Mouse (Mus musculus): Measurements from ENCODE around the gene Gng7.
A peak's percentile ranks its signal among the peaks of the same experiment; 100 is the strongest.

Gng7 gene

DNA sequence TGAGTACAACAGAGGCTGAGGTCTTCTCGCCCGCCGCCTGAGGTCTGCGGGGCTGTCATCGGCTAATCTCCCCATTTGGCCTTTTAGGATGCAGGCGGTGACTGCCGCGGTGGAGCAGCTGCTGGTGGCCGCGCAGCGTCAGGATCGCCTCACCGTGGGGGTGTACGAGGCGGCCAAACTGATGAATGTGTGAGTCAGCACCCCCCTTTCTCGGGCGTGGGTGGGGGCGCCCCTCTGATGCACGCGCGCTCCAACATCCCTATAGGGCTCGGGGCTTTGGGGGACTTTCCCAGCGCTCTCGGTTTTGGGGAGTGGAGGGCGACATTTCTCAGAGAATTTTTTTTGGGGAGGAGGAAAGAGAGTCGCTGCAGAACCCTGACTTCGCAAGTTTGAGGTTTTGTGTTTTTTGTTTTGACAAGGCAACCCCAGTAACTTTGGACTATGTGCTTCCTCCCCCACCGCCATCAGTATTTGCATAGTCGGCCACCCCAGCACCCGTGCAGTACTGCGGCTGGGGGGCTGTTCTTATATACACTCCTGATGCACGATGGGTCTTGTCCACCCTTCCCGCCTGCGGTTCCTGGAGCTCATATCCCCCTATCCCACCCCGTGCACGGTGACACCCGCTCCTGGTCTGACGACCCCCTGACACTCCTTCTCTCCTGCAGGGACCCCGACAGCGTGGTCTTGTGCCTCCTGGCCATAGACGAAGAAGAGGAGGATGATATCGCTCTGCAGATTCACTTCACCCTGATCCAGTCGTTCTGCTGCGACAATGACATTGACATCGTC lies 84.2 kb downstream of the Gng7 start:
- DNase-seq (ENCODE audit: low spot score in 2 of 2): peak; percentile 64 to 74

DNA sequence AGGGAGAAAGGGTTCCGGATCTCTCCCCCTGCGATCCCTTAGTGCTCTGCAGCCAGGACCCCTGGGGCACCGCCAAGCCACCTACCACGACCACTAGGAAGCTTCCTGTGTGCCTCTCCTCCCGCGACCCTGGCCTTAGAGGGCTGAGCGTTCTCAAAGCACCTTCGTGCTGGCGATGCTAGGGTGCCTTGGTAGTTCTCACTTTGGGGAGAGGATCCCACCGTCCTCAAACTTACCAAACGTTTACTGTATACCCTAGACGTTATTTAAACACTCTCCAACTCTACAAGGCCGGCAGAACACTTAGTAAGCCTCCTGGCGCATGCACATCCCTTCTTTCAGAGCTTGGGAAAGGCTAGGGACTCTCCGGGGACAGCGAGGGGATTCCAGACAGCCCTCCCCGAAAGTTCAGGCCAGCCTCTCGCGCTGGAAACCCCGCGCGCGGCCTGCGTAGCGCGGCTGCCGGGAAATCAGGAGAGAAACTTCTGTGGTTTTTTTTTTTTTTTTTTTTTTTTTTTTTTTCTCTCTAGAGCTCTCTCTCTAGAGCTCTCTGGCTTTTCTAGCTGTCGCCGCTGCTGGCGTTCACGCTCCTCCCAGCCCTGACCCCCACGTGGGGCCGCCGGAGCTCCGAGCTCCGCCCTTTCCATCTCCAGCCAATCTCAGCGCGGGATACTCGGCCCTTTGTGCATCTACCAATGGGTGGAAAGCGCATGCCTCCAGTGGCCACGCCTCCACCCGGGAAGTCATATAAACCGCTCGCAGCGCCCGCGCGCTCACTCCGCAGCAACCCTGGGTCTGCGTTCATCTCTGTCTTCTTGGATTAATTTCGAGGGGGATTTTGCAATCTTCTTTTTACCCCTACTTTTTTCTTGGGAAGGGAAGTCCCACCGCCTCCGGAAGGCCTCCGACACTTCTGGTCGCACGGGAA lies 85.2 kb downstream of the Gng7 start, which contains the start of gene Gadd45b:
Gadd45b (plus strand) TSS at position 775 of the 928 bp plus-strand sequence.
- peak; percentile 96 to 98 for DNase-seq (ENCODE audit: low spot score in 2 of 2)

DNA sequence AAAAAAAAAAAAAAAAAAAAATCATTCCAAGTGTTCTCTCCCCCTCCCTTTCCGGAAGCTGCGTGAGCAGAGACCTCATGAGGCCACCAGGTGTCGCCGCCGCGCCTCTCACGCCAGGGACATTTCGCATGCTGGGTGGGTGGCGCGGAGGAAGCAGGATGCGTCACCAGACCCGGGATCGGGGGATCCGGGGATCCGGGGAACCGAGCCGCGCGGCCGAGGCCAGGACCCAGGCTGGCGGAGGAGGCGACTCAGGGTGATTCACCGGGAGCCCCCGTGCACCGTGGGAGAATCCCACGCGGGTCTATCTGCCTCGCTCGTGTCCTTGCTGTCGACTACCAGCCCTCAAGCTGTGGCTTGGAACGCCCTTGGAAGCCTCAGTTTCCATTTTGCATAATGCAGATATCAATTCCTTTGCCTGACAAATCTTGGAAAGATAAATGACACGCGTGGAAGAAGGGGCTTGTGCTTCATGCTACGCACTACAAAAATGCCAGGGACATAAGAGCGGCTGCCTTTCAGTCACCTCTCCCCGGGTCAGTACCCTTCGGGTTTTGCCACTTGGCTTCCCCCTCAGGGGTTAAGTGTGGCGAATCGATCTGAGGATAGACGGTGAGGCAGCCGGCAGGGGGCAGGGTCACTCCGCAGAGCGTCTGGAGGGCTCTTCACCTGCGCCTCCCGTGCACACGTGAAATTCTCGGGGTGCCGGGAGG lies 86.0 kb downstream of the Gng7 start:
- peak; percentile 95 for DNase-seq (ENCODE audit: low spot score in 2 of 2)

DNA sequence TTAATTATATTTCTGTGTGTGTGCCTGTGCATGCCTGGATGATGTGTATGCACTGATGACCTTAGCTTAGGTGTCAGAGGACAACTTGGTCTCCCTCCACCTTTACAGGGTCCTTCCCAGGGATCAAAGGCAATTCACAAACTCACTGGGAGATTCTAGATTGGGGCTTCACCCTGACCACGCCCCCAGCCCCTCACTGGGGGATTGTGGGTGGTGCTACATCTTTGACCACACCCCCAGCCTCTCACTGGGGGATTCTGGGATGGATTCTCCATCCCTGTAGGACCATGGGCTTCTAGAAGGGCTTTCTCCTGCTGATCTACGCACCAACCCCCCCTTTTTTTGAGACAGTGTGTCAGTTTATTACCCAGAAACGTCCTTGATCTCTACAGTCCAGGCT lies 89.3 kb downstream of the Gng7 start:
- no peak for DNase-seq (ENCODE audit: low spot score in 2 of 2)

DNA sequence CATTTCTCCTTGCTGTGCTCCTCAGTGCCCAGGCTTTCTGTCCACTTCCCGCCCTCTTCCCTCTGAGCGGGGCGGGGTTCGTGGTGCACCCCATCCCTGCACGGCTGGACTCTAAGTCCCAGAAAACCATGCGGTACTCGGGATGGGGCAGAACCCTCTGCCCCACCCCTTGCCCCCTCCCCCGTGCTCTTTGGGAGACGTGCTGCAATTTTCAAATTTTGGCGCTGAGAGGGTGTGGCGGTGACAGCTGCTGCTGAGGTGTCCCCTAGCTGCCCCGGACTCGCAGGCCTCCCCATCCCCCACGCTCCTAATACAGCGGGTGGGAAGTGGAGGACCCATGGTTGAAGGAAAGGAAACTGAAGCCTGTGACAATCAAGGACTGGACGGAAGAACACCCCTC lies 92.8 kb downstream of the Gng7 start:
- no peak for DNase-seq (ENCODE audit: low spot score in 2 of 2)

DNA sequence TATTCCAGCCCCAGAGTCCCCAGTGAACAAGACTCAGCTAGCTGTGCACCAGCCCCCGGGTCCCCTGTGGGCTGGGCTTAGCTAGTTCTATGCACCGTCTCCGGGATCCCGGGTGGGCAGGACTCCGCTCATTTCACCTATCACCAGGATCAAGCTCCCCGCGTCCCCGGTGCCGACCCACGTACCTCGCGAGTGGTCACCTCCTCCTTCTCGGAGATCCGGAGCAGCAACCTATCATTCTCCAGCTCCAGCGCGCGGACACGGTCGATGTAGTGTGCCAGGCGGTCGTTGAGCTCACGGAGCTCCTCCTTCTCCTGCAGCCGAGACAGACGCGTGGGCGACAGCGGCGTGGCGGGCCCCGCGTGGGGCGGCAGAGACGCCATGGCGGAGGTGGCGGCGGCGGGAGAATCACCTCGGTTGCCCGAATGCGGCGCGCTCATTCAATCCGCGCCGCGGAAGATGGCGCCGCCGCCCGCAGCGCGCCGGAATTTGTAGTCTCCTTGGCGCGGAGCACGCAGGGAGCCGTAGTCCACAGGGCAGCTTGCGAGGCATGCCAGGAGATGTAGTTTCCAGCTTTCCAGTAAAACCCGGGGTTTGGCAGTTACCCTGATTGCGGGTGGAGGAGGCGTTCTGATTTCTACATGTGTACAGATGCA lies 96.8 kb downstream of the Gng7 start, which contains the start of gene Lmnb2:
Lmnb2 (minus strand) TSS at position 467 of the 656 bp plus-strand sequence.
- DNase-seq (ENCODE audit: low spot score in 2 of 2): peak; percentile 84 to 87

DNA sequence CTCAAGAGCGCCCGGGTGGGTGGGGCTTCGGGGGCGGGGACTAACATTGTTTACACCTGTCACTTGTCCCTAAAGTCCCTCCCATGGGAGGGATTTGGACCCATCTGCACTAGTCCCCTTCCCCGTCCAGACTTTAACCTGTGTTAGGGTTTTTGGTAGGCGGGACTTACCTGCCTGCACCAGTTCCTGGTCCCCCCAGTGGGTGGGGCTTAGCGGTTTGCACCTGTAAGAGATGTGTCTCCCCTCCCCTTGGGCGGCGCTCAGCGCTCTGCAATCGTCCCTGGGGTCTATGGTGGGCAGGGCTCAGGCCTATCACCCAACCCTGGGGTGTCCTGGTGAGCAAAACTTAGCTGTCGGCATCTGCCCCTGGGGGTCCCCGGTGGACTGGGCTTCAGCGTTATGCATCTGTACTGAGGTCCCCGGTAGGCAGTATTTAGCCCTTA lies 97.4 kb downstream of the Gng7 start:
- DNase-seq (ENCODE audit: low spot score in 2 of 2): no peak

DNA sequence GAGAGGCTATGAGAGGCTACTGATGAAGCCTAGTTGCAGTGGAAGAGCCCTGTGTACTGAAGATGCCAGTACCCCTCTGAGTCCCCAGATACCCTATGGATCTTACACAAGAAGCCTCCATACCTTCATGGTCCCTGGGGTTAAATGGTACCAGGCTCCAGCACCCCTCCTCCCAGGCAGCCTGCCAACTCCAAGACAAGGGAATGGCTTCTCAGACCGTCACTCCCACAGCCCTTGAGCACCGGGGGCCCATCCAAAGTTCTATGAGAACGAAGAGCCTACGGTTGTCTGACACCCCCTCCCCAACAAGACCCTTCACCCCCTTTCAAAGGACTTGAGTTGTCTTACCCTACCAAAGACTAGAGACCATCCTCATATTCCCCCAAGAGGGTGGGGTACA lies 99.0 kb downstream of the Gng7 start:
- DNase-seq (ENCODE audit: low spot score in 2 of 2): no peak

DNA sequence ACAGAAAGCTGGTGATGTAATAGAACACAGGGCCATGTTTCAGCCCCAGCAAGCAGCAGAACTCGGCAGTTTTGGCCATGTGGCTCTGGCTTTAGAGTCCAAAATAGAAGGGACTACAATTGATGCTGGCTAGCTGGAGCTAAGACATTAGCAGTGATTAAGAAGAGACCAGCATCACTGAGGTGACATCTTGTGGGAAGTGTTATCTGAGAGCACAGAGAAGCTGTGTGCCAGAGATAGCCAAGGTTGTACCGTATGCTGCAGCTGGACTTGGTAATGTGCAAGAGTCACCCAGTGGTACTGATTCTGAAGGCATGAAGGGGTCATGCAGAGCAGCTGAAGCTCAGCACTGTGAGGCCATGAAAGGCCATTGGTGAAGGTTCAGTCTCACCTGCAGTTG lies 99.5 kb downstream of the Gng7 start:
- no peak for DNase-seq (ENCODE audit: low spot score in 2 of 2)

DNA sequence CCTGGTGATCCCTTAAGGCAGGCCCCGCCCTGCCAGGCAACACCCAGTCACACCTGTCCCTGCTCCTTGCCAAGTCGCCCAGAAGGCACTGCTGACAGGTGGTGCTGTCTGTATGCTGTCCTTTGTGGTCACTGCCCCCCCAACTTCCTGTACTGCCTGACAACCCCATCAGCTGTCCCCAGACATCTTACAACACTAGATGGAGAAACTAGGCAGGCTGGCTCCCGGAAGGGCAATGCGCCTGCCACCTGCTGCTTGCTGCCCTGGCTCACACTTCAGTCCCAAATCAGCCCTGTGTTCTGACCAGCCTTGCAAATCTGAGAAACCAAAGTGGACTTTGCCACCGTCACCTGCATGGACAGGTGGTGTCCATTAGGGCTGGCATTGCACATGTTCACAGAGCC lies 100.5 kb downstream of the Gng7 start:
- no peak for DNase-seq (ENCODE audit: low spot score in 2 of 2)

DNA sequence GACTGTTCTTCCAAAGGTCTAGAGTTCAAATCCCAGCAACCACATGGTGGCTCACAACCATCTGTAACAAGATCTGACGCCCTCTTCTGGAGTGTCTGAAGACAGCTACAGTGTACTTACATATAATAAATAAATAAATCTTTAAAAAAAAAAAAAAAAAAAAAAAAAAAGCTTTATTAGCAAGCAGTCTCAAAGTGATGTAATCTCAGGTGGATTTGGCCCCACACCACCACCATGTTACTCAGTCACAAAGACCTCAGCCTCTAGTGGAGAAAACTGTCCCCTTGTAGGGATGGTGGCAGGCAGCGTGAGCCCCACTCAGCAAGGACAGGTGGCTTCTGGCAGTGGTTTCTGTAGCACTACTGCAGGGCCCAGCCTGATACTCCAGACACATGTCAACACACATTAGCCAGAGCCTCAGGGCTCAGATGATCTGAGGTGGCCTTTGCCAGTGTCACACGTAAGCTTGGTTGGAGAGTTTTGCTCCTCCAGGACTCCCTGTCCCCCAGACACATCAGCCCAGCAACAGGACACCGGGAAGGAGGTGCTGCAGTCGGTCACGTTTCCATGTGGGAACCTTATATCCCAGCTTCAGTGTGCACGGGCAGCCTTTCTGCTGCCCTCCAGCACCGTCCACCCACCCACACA lies 101.3 kb downstream of the Gng7 start:
- no peak for DNase-seq (ENCODE audit: low spot score in 2 of 2)

DNA sequence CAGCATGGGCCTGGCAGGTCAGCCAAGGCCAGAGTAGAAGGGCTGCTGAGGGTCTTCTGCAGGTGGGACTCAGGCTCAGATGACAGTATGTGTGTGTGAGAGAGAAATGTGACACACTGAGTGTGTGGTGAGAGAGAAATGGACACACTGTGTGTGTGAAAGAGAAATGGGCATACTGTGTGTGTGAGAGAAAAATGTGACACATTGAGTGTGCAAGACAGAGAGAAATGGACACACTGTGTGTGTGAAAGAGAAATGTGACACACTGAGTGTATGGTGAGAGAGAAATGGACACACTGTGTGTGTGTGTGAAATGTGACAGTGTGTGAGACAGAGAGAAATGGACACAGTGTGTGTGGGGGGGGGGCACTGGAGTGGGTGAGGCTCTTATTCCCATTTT lies 102.9 kb downstream of the Gng7 start:
- DNase-seq (ENCODE audit: low spot score in 2 of 2): no peak

DNA sequence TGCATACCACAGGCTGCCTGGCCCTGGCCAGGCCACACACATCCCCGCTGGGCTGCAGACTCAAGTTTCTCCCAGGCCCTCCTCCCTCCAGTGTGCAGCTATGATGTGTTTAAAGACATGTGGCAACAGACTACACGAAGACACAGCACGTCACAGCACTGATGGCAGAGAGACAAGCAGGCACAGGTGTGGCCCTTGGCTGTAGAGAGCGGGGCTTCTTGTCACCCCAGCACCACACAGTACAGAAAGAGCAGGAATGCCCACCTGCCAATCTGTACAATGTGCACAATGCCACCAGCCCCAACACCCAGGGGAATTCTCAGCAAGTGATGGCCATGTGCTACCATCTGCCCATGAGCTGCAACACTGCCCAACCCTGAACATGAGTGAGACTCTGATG lies 103.4 kb downstream of the Gng7 start:
- no peak for DNase-seq (ENCODE audit: low spot score in 2 of 2)

DNA sequence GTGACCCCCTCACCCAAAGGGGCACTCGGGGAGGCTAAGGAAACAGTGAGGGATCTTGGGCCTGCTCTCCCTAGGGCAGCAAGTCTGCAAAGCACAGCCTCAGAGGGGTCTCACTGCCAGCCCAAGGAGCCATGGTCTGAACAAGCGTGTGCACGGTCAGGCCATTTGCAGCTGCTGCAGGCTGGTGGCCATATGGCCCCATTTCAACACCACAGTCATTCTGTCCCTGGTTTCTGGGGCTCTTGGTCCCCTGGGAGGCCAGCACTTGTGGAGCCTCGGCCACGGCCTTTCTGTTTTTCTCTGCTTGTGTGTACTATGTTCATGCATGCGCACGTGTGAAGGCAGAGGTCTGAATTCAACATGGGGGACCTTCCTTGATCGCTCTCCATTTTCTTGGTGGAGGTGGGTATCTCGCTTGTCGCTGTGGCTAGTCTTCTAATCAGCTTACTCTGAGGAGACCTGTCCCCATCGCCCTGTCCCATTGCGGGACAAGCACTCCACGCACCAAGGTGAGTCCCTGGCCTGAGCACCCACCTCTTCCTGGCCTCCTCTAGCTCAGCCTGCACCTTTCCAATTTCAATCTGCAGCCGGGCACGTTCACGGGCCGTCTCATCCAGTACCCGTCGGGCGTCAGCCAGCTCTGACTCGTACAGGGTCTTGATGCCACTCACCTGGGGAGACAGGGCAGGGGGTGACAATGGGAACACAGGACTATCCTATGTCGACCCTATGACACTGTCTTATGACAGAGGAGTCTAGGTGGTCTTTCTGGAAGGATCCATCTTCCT lies 105.2 kb downstream of the Gng7 start:
- no peak for DNase-seq (ENCODE audit: low spot score in 2 of 2)

DNA sequence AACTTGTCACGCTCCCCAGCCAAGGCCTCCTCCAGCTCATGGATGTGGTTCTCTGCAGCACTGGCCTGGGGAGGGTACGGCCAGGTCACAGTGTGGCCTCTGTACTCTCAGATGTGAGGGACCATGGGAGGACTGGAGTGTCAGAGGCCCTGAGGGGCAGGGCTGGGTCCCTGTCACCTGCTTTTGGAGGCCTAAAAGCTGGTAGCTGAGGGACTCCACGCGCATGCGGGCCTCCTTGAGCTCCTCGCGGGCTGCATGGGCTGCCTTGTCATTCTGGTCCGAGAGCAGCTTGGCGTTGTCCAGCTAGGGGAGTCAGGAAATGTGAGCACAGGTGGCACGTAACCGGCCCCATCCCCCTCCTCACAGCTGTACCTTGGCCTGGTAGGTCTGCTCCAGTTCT lies 110.0 kb downstream of the Gng7 start:
- DNase-seq (ENCODE audit: low spot score in 2 of 2): no peak

DNA sequence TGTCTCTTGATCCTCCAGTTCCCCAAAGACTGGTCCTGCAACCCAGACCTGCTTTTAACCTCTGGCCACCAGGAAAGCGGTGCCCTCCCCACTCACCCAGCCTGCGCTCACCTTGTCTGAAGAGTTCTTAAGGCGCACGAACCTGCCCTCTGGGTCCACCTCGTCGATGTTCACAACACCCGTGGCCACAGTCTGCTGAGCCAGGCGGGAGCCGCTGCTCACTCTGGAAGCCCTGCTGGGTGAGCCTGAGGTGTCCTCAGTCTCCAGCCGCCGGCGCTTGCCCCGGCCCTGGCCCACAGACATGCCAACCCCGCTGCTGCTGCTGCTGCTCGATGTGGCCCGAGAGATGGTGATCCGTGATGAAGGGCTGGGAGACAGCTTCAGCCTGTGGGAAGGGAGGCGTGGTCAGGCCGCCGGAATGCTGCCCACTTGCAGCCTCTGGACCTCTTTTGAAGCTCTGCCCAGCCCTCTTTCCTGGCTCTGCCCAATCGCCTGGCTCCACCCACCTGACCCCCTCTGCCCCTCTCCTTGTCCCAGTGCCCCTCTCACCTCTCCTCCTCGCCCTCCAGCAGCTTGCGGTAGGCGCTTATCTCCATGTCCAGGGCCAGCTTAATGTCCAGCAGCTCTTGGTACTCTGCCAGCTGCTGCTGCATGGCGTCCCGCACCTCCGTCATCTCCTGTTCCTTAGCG lies 110.6 kb downstream of the Gng7 start:
- no peak for DNase-seq (ENCODE audit: low spot score in 2 of 2)

DNA sequence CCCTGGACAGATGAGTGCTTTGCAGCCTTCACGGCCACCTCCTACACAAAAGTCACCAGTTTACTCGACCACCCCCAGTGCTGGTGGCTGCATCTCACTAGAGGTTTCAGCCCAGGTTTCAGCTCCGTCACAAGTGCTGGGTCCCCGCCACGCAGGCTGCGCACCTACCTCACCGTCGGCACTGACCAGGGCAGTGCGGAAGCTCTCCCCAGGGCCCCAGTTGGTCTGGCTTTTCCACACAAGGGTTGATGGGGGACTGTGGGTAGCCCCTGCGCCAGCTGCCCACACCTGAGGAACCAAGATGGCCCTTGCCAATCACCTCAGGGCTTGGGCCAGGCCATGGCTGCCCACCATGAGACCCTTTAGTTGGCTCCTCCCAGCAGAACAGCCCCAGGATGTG lies 111.5 kb downstream of the Gng7 start:
- DNase-seq (ENCODE audit: low spot score in 2 of 2): no peak

DNA sequence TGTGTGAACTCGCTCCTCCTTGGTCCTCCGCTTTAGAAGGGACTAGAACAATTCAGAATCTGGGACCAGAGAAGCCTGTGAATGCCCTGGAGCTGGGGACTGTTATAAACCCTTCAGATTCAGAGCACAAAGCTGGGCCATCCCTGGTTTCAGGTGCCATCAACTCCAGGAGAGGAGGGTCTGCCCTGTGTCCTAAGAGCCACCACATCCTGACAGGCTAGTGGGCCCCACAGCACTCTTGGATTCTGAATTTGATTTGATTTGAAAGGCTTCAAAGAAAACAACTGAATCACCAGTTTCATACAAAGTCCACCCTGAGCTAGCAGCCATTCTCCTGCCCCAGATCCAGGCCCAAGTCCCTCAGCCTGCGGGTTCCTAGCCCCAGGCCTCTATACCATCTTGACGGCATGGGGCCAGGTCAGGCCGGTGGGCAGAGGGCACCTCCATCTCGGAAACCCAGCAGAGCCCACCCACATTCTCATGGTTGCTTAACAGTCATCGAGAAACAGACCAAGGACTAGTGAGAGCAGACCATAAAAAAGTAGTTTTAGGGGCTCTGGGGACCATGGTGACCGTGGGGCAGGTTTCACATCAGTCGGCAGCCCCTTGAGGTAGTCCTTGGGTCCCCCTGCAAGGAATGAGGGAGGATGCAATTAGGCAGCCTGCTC lies 112.3 kb downstream of the Gng7 start:
- DNase-seq (ENCODE audit: low spot score in 2 of 2): no peak

Data from right cerebral cortex, adult 2 months (tissue).